Mouse (Mus musculus): ENCODE data around the gene Hnf4a.

The Hnf4a gene

DNA sequence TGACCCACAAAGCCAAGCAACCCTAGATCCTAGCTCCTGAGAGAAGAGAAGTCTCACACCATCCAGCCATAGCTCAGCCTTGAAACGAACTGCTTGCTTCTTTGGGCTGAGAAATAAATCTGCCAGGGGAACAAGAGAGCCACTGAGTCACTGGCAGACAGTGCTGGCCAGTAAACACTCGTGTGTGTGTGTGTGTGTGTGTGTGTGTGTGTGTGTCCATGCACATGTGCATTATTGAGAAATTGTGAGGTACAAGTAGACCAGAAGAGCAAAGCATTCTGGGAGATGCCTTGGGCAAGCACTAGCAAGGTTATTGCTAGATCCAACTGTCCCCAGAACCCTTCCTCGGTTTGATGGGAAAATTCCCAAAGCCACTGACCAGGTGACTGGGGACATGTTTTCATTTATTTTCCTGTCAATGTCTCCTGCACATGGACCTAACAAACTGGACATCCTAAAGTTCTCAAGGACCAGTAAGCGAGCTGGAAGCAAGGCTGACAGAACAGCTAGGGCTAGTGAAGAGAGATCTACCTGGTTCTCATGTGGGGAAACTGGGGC lies 47.9 kb downstream of the Hnf4a start:
- no peak for DNase-seq

- no peak for DNase-seq
Observed at GRCm38 (mm10) chr2:163554996-163555395, 48.4 kb downstream of the Hnf4a start.

GRCm38 (mm10) chr2:163555417-163555816 lies 48.8 kb downstream of the Hnf4a start:
- no peak for DNase-seq

DNA sequence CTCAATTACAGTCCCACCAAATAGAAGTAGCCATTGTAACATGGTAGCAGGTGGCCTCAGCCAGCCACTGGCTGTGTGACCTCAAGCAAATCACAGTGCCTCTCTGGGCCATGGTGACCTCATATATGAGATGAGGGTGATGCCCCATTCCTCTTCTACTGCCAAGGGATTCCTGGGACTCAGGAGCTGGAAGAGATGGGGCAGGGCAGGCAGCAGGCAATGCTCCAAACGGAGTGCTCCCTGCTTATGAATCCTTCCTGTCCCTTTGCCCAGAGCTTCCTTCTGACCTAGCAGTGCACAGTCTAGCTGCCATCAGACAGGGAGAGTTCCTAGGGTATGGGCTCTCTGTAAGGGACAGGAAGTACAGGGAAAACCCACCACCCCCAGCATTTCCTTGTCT lies 51.9 kb downstream of the Hnf4a start:
- DNase-seq = no peak

DNA sequence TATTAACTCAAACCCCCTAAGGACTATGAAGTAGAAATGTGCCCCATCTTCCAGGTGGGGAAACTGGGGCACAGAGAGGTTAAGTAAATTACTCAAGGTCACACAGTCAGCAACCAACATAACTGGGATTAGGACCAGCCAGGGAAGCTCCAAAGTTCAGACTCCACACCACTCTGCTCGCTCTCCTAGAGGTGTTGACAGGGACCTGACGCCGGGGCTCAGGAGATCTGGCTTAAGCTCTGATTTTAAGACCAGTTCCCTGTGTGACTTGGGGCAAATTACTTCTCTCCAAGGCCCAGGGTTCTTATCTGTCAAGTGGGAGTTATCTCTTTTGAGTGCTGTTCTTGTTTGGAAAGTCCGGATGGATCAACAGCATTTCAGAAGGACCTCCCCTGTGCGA lies 52.6 kb downstream of the Hnf4a start:
- DNase-seq = no peak

DNA sequence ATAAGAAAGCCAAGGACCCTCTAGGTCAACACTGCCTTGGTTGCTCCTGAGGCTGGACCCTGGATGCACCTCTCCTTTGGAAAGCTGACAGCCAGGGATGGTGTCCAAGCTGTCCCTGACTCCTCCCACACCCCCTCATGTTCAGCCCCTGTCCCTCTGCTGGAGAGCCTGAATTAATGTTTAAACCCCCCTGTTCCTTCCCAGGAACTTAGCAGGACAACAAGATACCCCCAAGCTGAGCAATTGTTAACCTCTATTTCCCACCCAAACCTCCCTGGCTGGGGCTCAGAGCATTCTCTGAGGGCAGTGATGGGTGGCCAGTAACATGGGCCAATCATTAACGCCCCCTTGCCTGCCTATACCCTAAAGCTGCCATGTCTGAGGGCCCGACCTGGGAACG lies 53.6 kb downstream of the Hnf4a start:
- no peak for DNase-seq

DNA sequence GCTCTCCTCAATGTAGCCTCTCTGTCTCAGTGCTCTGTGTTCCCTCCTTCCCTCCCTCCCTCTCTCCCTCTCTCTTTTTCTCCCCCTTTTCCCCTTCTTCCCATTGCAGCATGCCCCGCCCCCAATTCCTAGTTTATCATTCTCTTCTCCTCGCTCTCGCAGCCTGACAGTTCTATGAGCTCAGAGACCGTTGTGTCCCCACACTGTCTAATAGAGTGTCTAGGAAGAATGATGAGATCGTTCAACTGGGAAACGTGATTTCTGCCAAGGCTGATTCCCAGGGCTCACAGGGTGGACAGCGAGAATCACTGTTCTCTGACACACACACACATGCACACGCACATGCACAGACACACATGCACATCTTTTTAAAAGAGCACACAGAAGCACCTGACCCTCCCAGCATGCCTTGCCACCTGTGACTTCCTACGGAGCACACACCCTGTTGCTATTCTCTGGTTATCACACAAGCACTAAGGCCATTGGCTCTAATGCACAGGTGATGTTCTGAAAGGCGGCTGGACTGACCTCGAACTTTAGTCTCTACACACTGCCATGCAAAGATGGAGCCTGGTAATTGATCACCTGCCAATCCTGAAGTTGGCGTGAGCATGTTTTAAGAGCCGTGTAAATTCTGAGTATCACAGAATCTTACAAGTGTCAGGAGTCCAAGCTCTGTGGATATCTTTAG lies 54.8 kb downstream of the Hnf4a start:
- no peak for DNase-seq

DNA sequence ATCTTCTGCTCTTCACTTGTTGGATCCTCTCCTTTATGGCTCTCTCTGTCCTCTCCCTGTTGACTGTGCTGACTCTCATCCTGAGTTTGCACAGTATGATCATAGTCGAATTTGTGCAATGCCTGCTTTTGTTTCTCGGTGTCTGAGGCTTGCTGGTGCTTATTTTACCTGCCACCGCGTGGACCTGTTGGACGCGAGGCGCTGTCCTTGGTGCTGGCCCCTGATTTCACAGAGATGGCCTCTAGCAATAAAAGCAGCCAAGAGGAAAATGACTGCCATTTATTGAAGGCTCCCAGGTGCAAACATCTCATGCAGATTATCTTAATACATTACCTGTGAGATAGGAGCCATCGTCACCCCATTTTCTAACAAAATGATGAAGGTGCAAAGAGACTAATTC lies 58.0 kb downstream of the Hnf4a start:
- DNase-seq = no peak

DNA sequence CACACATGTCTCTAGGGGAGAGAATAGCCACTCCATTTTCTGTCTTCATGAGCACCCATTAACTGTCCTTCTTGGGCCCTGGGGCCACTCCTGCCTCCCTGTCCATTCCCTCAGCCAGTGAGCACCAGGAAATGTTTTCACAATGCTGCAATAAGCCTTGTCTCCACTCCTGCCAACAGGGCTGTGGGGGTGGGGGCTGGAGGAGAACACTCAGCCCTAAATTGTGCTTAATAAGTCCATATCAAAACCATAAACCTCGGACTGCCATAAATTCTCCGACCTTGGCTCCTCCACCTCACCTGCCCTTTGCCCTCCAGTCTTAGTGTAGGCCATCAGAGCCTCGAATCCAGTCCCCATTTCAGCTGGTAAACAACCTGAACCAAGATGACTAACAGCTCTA lies 67.7 kb downstream of the Hnf4a start:
- DNase-seq = no peak

DNA sequence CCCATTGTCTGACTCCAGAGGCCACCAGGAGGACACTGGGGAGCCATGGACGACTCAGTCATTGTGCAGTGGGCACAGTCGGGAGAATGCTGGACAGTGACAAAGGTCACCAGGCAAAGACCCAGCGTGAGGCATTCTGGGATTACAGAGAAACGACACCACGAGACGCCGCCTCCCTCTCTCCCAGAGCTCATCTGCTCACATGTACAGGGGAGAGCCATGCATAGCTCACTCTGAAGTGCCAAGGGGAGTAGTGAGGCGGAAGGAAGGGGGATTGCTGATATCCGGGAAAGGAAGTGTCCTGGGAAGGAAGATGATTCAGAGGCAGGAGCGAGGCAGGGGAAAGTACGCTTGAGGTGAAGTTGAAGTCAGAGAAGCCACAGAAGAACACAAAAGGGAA lies 68.6 kb downstream of the Hnf4a start:
- DNase-seq = no peak

DNA sequence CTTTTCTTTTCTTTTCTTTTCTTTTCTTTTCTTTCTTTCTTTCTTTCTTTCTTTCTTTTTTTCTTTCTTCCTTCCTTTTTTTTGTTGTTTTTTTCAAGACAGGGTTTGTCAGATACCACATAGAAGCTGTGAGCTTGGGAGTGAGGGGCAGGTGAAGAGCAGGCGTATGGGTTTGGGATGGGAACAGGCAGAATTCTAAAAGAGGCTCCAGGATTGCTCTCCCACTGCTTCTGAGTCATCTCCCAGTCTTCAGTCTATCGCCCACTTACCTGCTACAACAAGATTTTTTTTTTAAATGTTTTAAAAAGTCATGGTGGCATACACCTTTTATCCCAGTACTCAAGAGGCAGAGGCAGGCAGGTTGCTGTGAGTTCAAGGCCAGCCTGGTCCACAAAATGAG lies 71.4 kb downstream of the Hnf4a start:
- no peak for DNase-seq

GRCm38 (mm10) chr2:163580069-163580945 lies 73.7 kb downstream of the Hnf4a start:
- no peak for DNase-seq

DNA sequence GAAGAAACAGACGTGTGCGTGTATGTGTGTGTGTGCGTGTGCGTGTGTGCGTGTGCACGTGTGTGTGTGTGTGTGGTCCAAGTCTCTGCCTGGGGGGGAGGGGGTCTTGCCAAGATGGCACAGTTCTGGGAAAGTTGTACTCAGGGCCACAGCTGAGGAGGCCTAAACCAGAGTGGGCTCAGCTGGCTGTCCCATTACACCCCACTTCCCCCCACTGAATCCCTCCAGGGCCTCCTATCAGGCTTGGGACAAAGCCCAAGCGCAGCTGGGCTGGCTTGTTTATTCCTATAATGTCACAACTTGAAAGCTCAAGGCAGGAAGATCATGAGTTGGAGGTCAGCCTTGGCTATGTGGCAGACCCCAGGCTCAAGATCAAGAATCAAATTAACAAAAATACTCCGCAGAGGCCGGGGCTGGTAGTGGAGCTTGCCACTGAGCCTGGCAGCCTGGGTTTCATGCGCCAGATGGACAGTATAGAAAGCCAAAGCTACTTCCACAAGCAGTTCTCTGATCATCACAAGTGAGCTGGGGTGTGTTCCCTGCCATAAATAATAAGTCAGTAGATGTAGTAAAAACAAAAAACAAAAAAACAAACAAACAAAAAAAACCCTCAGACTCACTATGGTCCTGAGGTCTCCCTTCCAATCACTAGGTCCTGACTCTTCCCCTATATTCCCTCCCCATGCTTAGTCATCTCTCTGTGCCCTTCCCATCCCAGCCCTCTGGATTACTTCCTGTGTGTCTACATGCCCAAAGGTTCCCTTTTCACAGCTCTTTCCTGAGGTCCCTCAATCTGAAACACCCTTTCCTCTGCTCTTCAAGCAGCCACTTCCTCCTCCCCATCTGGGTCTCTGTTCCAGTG lies 76.8 kb downstream of the Hnf4a start:
- DNase-seq = no peak

DNA sequence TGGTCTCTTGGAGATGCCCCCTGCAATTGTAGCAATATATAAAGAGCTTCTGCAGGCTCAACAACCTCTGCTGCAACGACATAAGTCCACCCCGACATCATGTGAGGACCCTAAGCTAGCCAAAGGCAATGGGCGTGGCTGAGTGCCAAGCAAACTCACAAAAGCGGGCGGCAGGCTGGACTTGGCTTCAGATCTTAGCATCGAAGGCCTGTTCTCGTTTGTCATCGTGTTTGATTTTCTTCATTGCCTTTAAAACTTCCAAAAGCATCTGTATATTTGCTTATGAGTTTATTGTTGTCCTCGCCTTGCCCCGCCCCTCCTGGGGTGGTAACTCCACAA lies 77.4 kb downstream of the Hnf4a start:
- no peak for DNase-seq

- no peak for DNase-seq
Observed at GRCm38 (mm10) chr2:163586384-163587261, 80.0 kb downstream of the Hnf4a start.

DNA sequence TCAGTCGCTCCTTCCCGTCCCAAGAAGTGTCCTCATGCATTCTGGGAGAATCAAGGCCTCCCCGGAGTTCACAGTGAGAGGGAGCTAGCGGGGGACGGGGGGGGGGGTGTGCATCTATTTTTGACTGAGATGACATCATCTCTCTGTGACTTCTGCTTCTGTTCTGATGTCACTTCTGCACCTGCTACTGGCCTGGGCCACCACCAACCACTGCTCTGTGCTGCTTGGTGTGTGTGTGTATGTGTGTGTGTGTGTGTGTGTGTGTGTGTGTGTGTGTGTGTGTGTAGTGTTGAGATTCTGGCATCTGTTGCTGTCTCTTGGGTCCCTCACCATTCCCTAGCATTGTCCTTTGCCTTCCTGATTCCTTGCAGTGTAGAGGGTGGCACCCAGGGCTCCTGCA lies 80.9 kb downstream of the Hnf4a start:
- no peak for DNase-seq

- DNase-seq = no peak
Observed at GRCm38 (mm10) chr2:163590211-163590610, 83.6 kb downstream of the Hnf4a start.

DNA sequence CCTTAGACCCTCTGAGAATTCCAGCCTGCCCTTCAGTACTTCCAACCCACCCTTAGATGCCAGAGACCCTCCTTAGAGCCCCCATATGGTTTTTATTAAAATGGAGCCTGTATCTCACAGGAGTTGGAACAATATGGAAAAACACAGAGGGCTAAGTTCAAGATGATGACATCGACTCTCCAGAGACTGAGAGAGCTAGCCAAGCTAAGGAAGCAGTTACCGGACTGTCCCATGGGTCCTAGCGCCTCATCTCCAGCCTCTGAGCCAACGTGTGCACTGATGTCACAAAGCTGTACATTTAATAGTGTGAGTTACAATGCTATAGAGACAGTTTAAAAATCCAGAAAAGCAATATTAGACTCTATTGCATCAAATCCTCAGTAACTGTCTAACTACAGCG lies 84.4 kb downstream of the Hnf4a start:
- no peak for DNase-seq

- DNase-seq = no peak
Observed at GRCm38 (mm10) chr2:163592084-163592483, 85.5 kb downstream of the Hnf4a start.

- DNase-seq = no peak
Observed at GRCm38 (mm10) chr2:163593636-163594282, 87.2 kb downstream of the Hnf4a start.

GRCm38 (mm10) chr2:163595119-163595518 lies 88.5 kb downstream of the Hnf4a start:
- no peak for DNase-seq

Data from cerebellum, adult 9-10 months (tissue).